Comparison of ENCODE assay signal across 7 mouse cellular contexts in genomic region chr10:63429380-63429779, GRCm38 (mm10). TPM values are rescaled to one million over a fixed set of nuclear protein-coding genes. Genes with fewer than 3 reads are reported as not detected.
DNase-seq lines count a peak whose midpoint lies in the region; ATAC-seq lines count a peak whose summit lies in the region.

No protein-coding gene starts in this region.

- H3K4me3 ChIP-seq in embryonic facial prominence, embryonic 11.5 days (ENCODE audit: low read depth, low read length), result peak overlapping the region; percentile 77
- peak overlapping the region; percentile 80 for H3K4me3 ChIP-seq in limb, embryonic 10.5 days
- H3K4me3 ChIP-seq in midbrain, embryonic 13.5 days (replicated peaks), result peak overlapping the region; percentile 72

- peak; percentile 99 for DNase-seq in adrenal gland, postnatal 14 days
- DNase-seq in embryonic facial prominence, embryonic 11.5 days (ENCODE audit: low spot score), result peak; percentile 94
- DNase-seq in kidney, adult 11 months, result peak; percentile 97
- peak; percentile 100 for DNase-seq in limb, embryonic 10.5 days (ENCODE audit: low spot score)
- peak; percentile 100 for DNase-seq in spleen, adult 12 weeks (ENCODE audit: low spot score)

- H3K4me1 ChIP-seq in embryonic facial prominence, embryonic 11.5 days (ENCODE audit: control insufficient read depth, insufficient read depth, low read length), result no peaks in the 10 kb centered on the region
- no peaks in the 10 kb centered on the region for H3K4me1 ChIP-seq in limb, embryonic 10.5 days
- H3K4me1 ChIP-seq in midbrain, embryonic 13.5 days (replicated peaks), result no peaks in the 10 kb centered on the region; the same call in 1 of the 2 replicates

- no peaks in the 10 kb centered on the region for H3K27me3 ChIP-seq in embryonic facial prominence, embryonic 11.5 days (ENCODE audit: control insufficient read depth, insufficient read depth, low read length)
- H3K27me3 ChIP-seq in limb, embryonic 10.5 days (ENCODE audit: low read depth, poor library complexity, severe bottlenecking), result no peaks in the 10 kb centered on the region
- H3K27me3 ChIP-seq in midbrain, embryonic 13.5 days, result no peaks in the 10 kb centered on the region

- ATAC-seq in embryonic facial prominence, embryonic 11.5 days (replicated peaks; ENCODE audit: insufficient number of reproducible peaks, low FRiP score, low TSS enrichment, low read depth), result peak; percentile 88
- ATAC-seq in granulocyte monocyte progenitor cell, adult 5-6 weeks (replicated peaks; ENCODE audit: poor library complexity, severe bottlenecking), result peak; percentile 86
- ATAC-seq in midbrain, embryonic 13.5 days, result peak; percentile 90

- H3K36me3 ChIP-seq in embryonic facial prominence, embryonic 11.5 days (replicated peaks; ENCODE audit: control insufficient read depth, insufficient read depth, low read depth, low read length), result no peaks in the 10 kb centered on the region
- H3K36me3 ChIP-seq in limb, embryonic 10.5 days, result no peaks in the 10 kb centered on the region
- no peaks in the 10 kb centered on the region for H3K36me3 ChIP-seq in midbrain, embryonic 13.5 days

- H3K27ac ChIP-seq in embryonic facial prominence, embryonic 11.5 days (replicated peaks; ENCODE audit: low read depth, low read length), result 0 out of 2 replicates have a peak overlapping the region, but pooled peaks have one; percentile 56
- peak overlapping the region; percentile 96 for H3K27ac ChIP-seq in limb, embryonic 10.5 days
- peak overlapping the region; percentile 62 for H3K27ac ChIP-seq in midbrain, embryonic 13.5 days

- H3K4me2 ChIP-seq in embryonic facial prominence, embryonic 11.5 days (ENCODE audit: low read depth, low read length), result peak overlapping the region; percentile 54
- H3K4me2 ChIP-seq in midbrain, embryonic 13.5 days (replicated peaks), result peak overlapping the region; percentile 66

- no peaks in the 10 kb centered on the region for H3K9me3 ChIP-seq in embryonic facial prominence, embryonic 11.5 days (replicated peaks; ENCODE audit: control insufficient read depth, low read length)
- no peaks in the 10 kb centered on the region for H3K9me3 ChIP-seq in limb, embryonic 10.5 days (replicated peaks)
- H3K9me3 ChIP-seq in midbrain, embryonic 13.5 days, result no peaks in the 10 kb centered on the region

- peak overlapping the region; percentile 75 for H3K9ac ChIP-seq in embryonic facial prominence, embryonic 11.5 days (replicated peaks; ENCODE audit: low read length)
- H3K9ac ChIP-seq in midbrain, embryonic 13.5 days (replicated peaks), result peak overlapping the region; percentile 58

- 0% methylated on average over 34 of the region's 34 CpGs for WGBS in embryonic facial prominence, embryonic 11.5 days
- 1% methylated on average over 34 of the region's 34 CpGs for WGBS in limb, embryonic 10.5 days
- under 1% methylated on average over 34 of the region's 34 CpGs for WGBS in midbrain, embryonic 13.5 days

RNA-seq across cellular contexts. Expression of gene Ctnna3, which starts 0.5 kb away (rescaled TPM):
- total RNA-seq in adrenal gland, postnatal 14 days (2021), result 1.3 and 1.4 TPM in 2 replicates
- polyA plus RNA-seq in embryonic facial prominence, embryonic 11.5 days (2014; fragmentation: Nextera tagmentation; extraction: Ambion mirVana), result 0.14 and 0.35 TPM in 2 replicates
- total RNA-seq in granulocyte monocyte progenitor cell, adult 5-6 weeks (2014; fragmentation: Nextera tagmentation), result not detected in 2 replicates
- not detected in 2 replicates for total RNA-seq in granulocyte monocyte progenitor cell, adult 5-6 weeks (2017)
- 0.04 TPM in 1 of 2 replicates, not detected in the other for polyA plus RNA-seq in limb, embryonic 10.5 days (2016; fragmentation: Nextera tagmentation; extraction: Ambion mirVana)
- 0.23 and 0.39 TPM in 2 replicates for polyA plus RNA-seq in midbrain, embryonic 13.5 days (2015; fragmentation: Nextera tagmentation; extraction: Ambion mirVana)

RNA-seq across cellular contexts. Expression of gene Gm7075, which starts 7.8 kb away (rescaled TPM):
- not detected in 2 replicates for total RNA-seq in adrenal gland, postnatal 14 days (2021)
- polyA plus RNA-seq in embryonic facial prominence, embryonic 11.5 days (2014; fragmentation: Nextera tagmentation; extraction: Ambion mirVana), result not detected in 2 replicates
- not detected in 2 replicates for total RNA-seq in granulocyte monocyte progenitor cell, adult 5-6 weeks (2014; fragmentation: Nextera tagmentation)
- total RNA-seq in granulocyte monocyte progenitor cell, adult 5-6 weeks (2017), result not detected in 2 replicates
- not detected in 2 replicates for polyA plus RNA-seq in limb, embryonic 10.5 days (2016; fragmentation: Nextera tagmentation; extraction: Ambion mirVana)
- 0.57 TPM in 1 of 2 replicates, not detected in the other for polyA plus RNA-seq in midbrain, embryonic 13.5 days (2015; fragmentation: Nextera tagmentation; extraction: Ambion mirVana)

RNA-seq across cellular contexts. Expression of gene Dnajc12, which starts 47.1 kb away (rescaled TPM):
- total RNA-seq in adrenal gland, postnatal 14 days (2021), result 11.9 and 16.0 TPM in 2 replicates
- polyA plus RNA-seq in embryonic facial prominence, embryonic 11.5 days (2014; fragmentation: Nextera tagmentation; extraction: Ambion mirVana), result 12.2 and 14.5 TPM in 2 replicates
- 8.2 and 12.3 TPM in 2 replicates for total RNA-seq in granulocyte monocyte progenitor cell, adult 5-6 weeks (2014; fragmentation: Nextera tagmentation)
- 10.1 and 13.6 TPM in 2 replicates for total RNA-seq in granulocyte monocyte progenitor cell, adult 5-6 weeks (2017)
- polyA plus RNA-seq in limb, embryonic 10.5 days (2016; fragmentation: Nextera tagmentation; extraction: Ambion mirVana), result 7.9 and 9.7 TPM in 2 replicates
- polyA plus RNA-seq in midbrain, embryonic 13.5 days (2015; fragmentation: Nextera tagmentation; extraction: Ambion mirVana), result 15.9 and 21.7 TPM in 2 replicates

RNA-seq across cellular contexts. Expression of gene Sirt1, which starts 47.9 kb away (rescaled TPM):
- total RNA-seq in adrenal gland, postnatal 14 days (2021), result 17.7 and 18.1 TPM in 2 replicates
- polyA plus RNA-seq in embryonic facial prominence, embryonic 11.5 days (2014; fragmentation: Nextera tagmentation; extraction: Ambion mirVana), result 9.3 and 15.2 TPM in 2 replicates
- total RNA-seq in granulocyte monocyte progenitor cell, adult 5-6 weeks (2014; fragmentation: Nextera tagmentation), result 20.4 and 31.4 TPM in 2 replicates
- total RNA-seq in granulocyte monocyte progenitor cell, adult 5-6 weeks (2017), result 33.3 and 35.5 TPM in 2 replicates
- 6.4 and 6.9 TPM in 2 replicates for polyA plus RNA-seq in limb, embryonic 10.5 days (2016; fragmentation: Nextera tagmentation; extraction: Ambion mirVana)
- 5.5 and 5.8 TPM in 2 replicates for polyA plus RNA-seq in midbrain, embryonic 13.5 days (2015; fragmentation: Nextera tagmentation; extraction: Ambion mirVana)

Comparison
In these comparisons a context has a peak if more than half of its experiments do, and no peak if none do; other contexts are left out.
1. Peak in every context shown above with its lines: DNase-seq, ATAC-seq, H3K4me3 ChIP-seq and H3K27ac ChIP-seq.